Comparison of ENCODE assay signal across 21 mouse cellular contexts in the genomic region with DNA sequence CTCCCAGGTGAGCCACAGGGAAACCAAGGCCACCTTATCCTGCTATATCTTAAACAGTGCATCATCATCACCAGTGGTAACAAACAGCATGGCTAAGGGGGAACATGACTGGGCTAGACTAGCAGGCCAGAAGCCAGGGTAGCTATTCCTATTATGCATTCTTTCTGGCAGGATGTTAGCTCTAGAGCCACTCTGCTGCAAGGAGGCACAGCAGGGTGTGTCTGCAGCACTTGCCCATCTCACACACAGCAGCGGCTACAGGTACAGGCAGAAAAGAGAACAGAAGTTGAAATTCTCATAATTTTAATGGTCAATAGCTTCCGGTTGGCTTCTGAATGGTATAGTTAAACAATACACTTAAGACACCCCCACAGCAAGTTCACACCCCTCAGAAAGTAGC. TPM values are rescaled to one million over a fixed set of nuclear protein-coding genes. Genes with fewer than 3 reads are reported as not detected.
A peak's percentile ranks its signal among the peaks of the same experiment; 100 is the strongest.
DNase-seq lines count a peak whose midpoint lies in the region; ATAC-seq and TF ChIP-seq lines count a peak whose summit lies in the region.
"Had no signal": no experiment of that assay in that cellular context is flagged by ENCODE, and none has a peak within 500 bp of the region (broad histone marks: within the 10 kb centered on the region; RNA-seq: fewer than 3 reads in every experiment).

No protein-coding gene starts in this region.

- WGBS in heart, embryonic 13.5 days = 87% methylated on average over 2 of the region's 2 CpGs
- WGBS in midbrain, embryonic 11.5 days = 97% methylated on average over 2 of the region's 2 CpGs
- 89% methylated on average over 2 of the region's 2 CpGs for WGBS in midbrain, postnatal 0 days

- no peak overlapping the region for H3K4me2 ChIP-seq in heart, embryonic 13.5 days
- H3K4me2 ChIP-seq in midbrain, embryonic 11.5 days = no peak overlapping the region
- no peak overlapping the region for H3K4me2 ChIP-seq in midbrain, postnatal 0 days (ENCODE audit: low read depth, low read length, poor library complexity, severe bottlenecking)
- H3K4me2 ChIP-seq: heart, embryonic 15.5 days; hindbrain, embryonic 12.5 days had no signal

- DNase-seq in gastrocnemius, adult 2 months = no peak
- no peak for DNase-seq in gastrocnemius, postnatal 25 days
- DNase-seq in heart, postnatal 14 days = no peak
- DNase-seq in midbrain, embryonic 11.5 days (ENCODE audit: low spot score, missing footprints) = peak; percentile 49
- no peak for DNase-seq in midbrain, postnatal 0 days (ENCODE audit: low spot score)
- no peak for DNase-seq in layer of hippocampus, postnatal 14 days (ENCODE audit: low spot score in 2 of 2)
- DNase-seq: cerebellum, adult 11-12 months; kidney, adult 8-10 months had no signal

- TF ChIP-seq CTCF in gastrocnemius, adult 2 months (IDR thresholded peaks at IDR 0.05) = no peak
- no peak for TF ChIP-seq CTCF in midbrain, postnatal 0 days (IDR thresholded peaks at IDR 0.05)
- no peak for TF ChIP-seq CTCF in embryonic fibroblast, embryonic 13.5 days (IDR thresholded peaks at IDR 0.05; ENCODE audit: borderline replicate concordance, insufficient read depth, low read length)

- no peak overlapping the region for H3K9ac ChIP-seq in heart, embryonic 13.5 days
- H3K9ac ChIP-seq in midbrain, embryonic 11.5 days (ENCODE audit: low read length) = no peak overlapping the region
- H3K9ac ChIP-seq in midbrain, postnatal 0 days (replicated peaks; ENCODE audit: low read length, poor library complexity, severe bottlenecking) = no peak overlapping the region
- H3K9ac ChIP-seq: hindbrain, embryonic 12.5 days had no signal

- ATAC-seq in heart, embryonic 13.5 days (ENCODE audit: extremely low read depth, insufficient number of reproducible peaks, low FRiP score, low TSS enrichment) = no peak
- ATAC-seq in midbrain, embryonic 11.5 days (ENCODE audit: low FRiP score) = no peak
- no peak for ATAC-seq in midbrain, postnatal 0 days (ENCODE audit: low FRiP score)
- ATAC-seq: activated CD4-positive, CD25-positive, alpha-beta regulatory T cell, adult 4 months; forebrain, embryonic 14.5 days; hindbrain, embryonic 16.5 days; inflammation-experienced regulatory T-cells, adult 6 months; intestine, postnatal 0 days had no signal

- H3K4me1 ChIP-seq in heart, embryonic 13.5 days = peaks cover 69% of the 10 kb centered on the region
- H3K4me1 ChIP-seq in midbrain, embryonic 11.5 days (ENCODE audit: control insufficient read depth, insufficient read depth, low read length) = no peaks in the 10 kb centered on the region
- no peaks in the 10 kb centered on the region for H3K4me1 ChIP-seq in midbrain, postnatal 0 days (ENCODE audit: insufficient read depth, low read length)
- H3K4me1 ChIP-seq in embryonic fibroblast, embryonic 13.5 days (ENCODE audit: control insufficient read depth, insufficient read depth, low read length) = peaks cover 4% of the 10 kb centered on the region
- H3K4me1 ChIP-seq: embryonic facial prominence, embryonic 10.5 days; forebrain, embryonic 10.5 days had no signal

- H3K27me3 ChIP-seq in heart, embryonic 13.5 days (replicated peaks) = no peaks in the 10 kb centered on the region
- H3K27me3 ChIP-seq in midbrain, embryonic 11.5 days (ENCODE audit: control insufficient read depth, insufficient read depth, low read length) = no peaks in the 10 kb centered on the region
- no peaks in the 10 kb centered on the region for H3K27me3 ChIP-seq in midbrain, postnatal 0 days (ENCODE audit: insufficient read depth, low read length)
- H3K27me3 ChIP-seq: heart, embryonic 15.5 days; hindbrain, embryonic 12.5 days had no signal

- peaks cover 71% of the 10 kb centered on the region for H3K36me3 ChIP-seq in heart, embryonic 13.5 days
- H3K36me3 ChIP-seq in midbrain, embryonic 11.5 days (ENCODE audit: control insufficient read depth, insufficient read depth, low read length) = peaks cover 20% of the 10 kb centered on the region
- H3K36me3 ChIP-seq in midbrain, postnatal 0 days (ENCODE audit: insufficient read depth, low read length) = peaks cover 29% of the 10 kb centered on the region

- H3K4me3 ChIP-seq in gastrocnemius, adult 2 months = 0 out of 2 replicates have a peak overlapping the region, but pooled peaks have one; percentile 11
- no peak overlapping the region for H3K4me3 ChIP-seq in heart, embryonic 13.5 days
- no peak overlapping the region for H3K4me3 ChIP-seq in midbrain, embryonic 11.5 days (ENCODE audit: low read depth, low read length)
- no peak overlapping the region for H3K4me3 ChIP-seq in midbrain, postnatal 0 days (ENCODE audit: low read depth, low read length)
- no peak overlapping the region for H3K4me3 ChIP-seq in embryonic fibroblast, embryonic 13.5 days (ENCODE audit: insufficient read depth, low read length)
- H3K4me3 ChIP-seq: embryonic facial prominence, embryonic 10.5 days; erythroblast, embryonic 14.5 days; forebrain, embryonic 10.5 days; heart, embryonic 15.5 days; hindbrain, embryonic 12.5 days had no signal

- peak overlapping the region; percentile 73 for H3K27ac ChIP-seq in gastrocnemius, adult 2 months
- peak overlapping the region; percentile 65; the same call in 1 of the 2 replicates for H3K27ac ChIP-seq in heart, embryonic 13.5 days (replicated peaks)
- no peak overlapping the region for H3K27ac ChIP-seq in midbrain, embryonic 11.5 days (ENCODE audit: low read depth, low read length)
- H3K27ac ChIP-seq in midbrain, postnatal 0 days (ENCODE audit: low read depth, low read length) = no peak overlapping the region
- H3K27ac ChIP-seq in embryonic fibroblast, embryonic 13.5 days (ENCODE audit: insufficient read depth, low read length) = peak overlapping the region; percentile 68; the same call in 1 of the 2 replicates
- H3K27ac ChIP-seq: embryonic facial prominence, embryonic 10.5 days; forebrain, embryonic 10.5 days; hindbrain, embryonic 12.5 days had no signal

- intact Hi-C loops in gastrocnemius, adult 2 months (cut with DNase I) = no loop called here
- intact Hi-C loops in heart, postnatal 14 days (cut with DNase I) = no loop called here

- no peaks in the 10 kb centered on the region for H3K9me3 ChIP-seq in heart, embryonic 13.5 days
- H3K9me3 ChIP-seq in midbrain, embryonic 11.5 days (ENCODE audit: control insufficient read depth, low read length) = no peaks in the 10 kb centered on the region
- H3K9me3 ChIP-seq in midbrain, postnatal 0 days (ENCODE audit: low read length) = no peaks in the 10 kb centered on the region
- H3K9me3 ChIP-seq: embryonic facial prominence, embryonic 10.5 days; forebrain, embryonic 10.5 days; G1E; heart, embryonic 15.5 days; hindbrain, embryonic 12.5 days had no signal

- no peak for TF ChIP-seq POLR2A in embryonic fibroblast, embryonic 13.5 days (IDR thresholded peaks at IDR 0.05; ENCODE audit: low read depth, low read length)

RNA-seq across cellular contexts. Expression of a gene that starts 14.9 kb away (rescaled TPM):
- total RNA-seq in gastrocnemius, adult 2 months (2021) = 10 to 100 TPM; 41.4 to 41.6 TPM
- 10 to 100 TPM; 34.0 TPM for total RNA-seq in gastrocnemius, postnatal 25 days (2021)
- 60.6 and 68.6 TPM in 2 replicates for polyA plus RNA-seq in heart, embryonic 13.5 days (2015; fragmentation: Nextera tagmentation; extraction: Ambion mirVana)
- 10 to 100 TPM; 30.0 to 33.3 TPM for total RNA-seq in heart, postnatal 14 days (2021)
- polyA plus RNA-seq in midbrain, embryonic 11.5 days (2014; fragmentation: Nextera tagmentation; extraction: Ambion mirVana) = 60.2 and 67.2 TPM in 2 replicates
- total RNA-seq in midbrain, postnatal 0 days (2014; rRNA removed) = 47.1 and 53.4 TPM in 2 replicates
- polyA plus RNA-seq in midbrain, postnatal 0 days (2015; fragmentation: Nextera tagmentation; extraction: Ambion mirVana) = 52.0 and 55.5 TPM in 2 replicates
- 31.9 and 34.2 TPM in 2 replicates for polyA plus RNA-seq in embryonic fibroblast, embryonic 13.5 days (2011; ENCODE audit: insufficient read length, low read depth, missing spikeins)
- total RNA-seq in layer of hippocampus, postnatal 14 days (2021) = 10 to 100 TPM; 24.7 to 25.7 TPM

RNA-seq across cellular contexts. Expression of a gene that starts 33.7 kb away (rescaled TPM):
- total RNA-seq in gastrocnemius, adult 2 months (2021) = 10 to 100 TPM; 20.8 to 23.0 TPM
- total RNA-seq in gastrocnemius, postnatal 25 days (2021) = 10 to 100 TPM; 19.1 to 22.0 TPM
- 30.9 and 35.9 TPM in 2 replicates for polyA plus RNA-seq in heart, embryonic 13.5 days (2015; fragmentation: Nextera tagmentation; extraction: Ambion mirVana)
- 10 to 100 TPM; 20.6 to 20.7 TPM for total RNA-seq in heart, postnatal 14 days (2021)
- 25.9 and 27.2 TPM in 2 replicates for polyA plus RNA-seq in midbrain, embryonic 11.5 days (2014; fragmentation: Nextera tagmentation; extraction: Ambion mirVana)
- 22.3 and 24.3 TPM in 2 replicates for total RNA-seq in midbrain, postnatal 0 days (2014; rRNA removed)
- polyA plus RNA-seq in midbrain, postnatal 0 days (2015; fragmentation: Nextera tagmentation; extraction: Ambion mirVana) = 33.2 and 34.5 TPM in 2 replicates
- polyA plus RNA-seq in embryonic fibroblast, embryonic 13.5 days (2011; ENCODE audit: insufficient read length, low read depth, missing spikeins) = 19.8 and 21.8 TPM in 2 replicates
- 10 to 100 TPM; 27.3 to 31.4 TPM for total RNA-seq in layer of hippocampus, postnatal 14 days (2021)

RNA-seq across cellular contexts. Expression of a gene that starts 50.4 kb away (rescaled TPM):
- total RNA-seq in gastrocnemius, adult 2 months (2021) = 10 to 100 TPM in 1 of 2 experiments, 1 to 10 TPM in 1; 8.6 to 10.4 TPM
- 10 to 100 TPM in 1 of 2 experiments, 1 to 10 TPM in 1; 9.5 to 10.3 TPM for total RNA-seq in gastrocnemius, postnatal 25 days (2021)
- polyA plus RNA-seq in heart, embryonic 13.5 days (2015; fragmentation: Nextera tagmentation; extraction: Ambion mirVana) = 19.8 and 23.4 TPM in 2 replicates
- 10 to 100 TPM; 14.5 to 17.4 TPM for total RNA-seq in heart, postnatal 14 days (2021)
- polyA plus RNA-seq in midbrain, embryonic 11.5 days (2014; fragmentation: Nextera tagmentation; extraction: Ambion mirVana) = 18.3 and 24.3 TPM in 2 replicates
- 28.7 and 33.5 TPM in 2 replicates for total RNA-seq in midbrain, postnatal 0 days (2014; rRNA removed)
- 14.5 and 15.9 TPM in 2 replicates for polyA plus RNA-seq in midbrain, postnatal 0 days (2015; fragmentation: Nextera tagmentation; extraction: Ambion mirVana)
- 11.7 and 15.1 TPM in 2 replicates for polyA plus RNA-seq in embryonic fibroblast, embryonic 13.5 days (2011; ENCODE audit: insufficient read length, low read depth, missing spikeins)
- total RNA-seq in layer of hippocampus, postnatal 14 days (2021) = 10 to 100 TPM; 12.6 to 13.0 TPM

RNA-seq across cellular contexts. Expression of a gene that starts 52.6 kb away (rescaled TPM):
- total RNA-seq in gastrocnemius, adult 2 months (2021) = 10 to 100 TPM in 1 of 2 experiments, 1 to 10 TPM in 1; 8.3 to 10.0 TPM
- 10 to 100 TPM in 1 of 2 experiments, 1 to 10 TPM in 1; 9.1 to 12.2 TPM for total RNA-seq in gastrocnemius, postnatal 25 days (2021)
- polyA plus RNA-seq in heart, embryonic 13.5 days (2015; fragmentation: Nextera tagmentation; extraction: Ambion mirVana) = 40.4 and 42.8 TPM in 2 replicates
- 10 to 100 TPM in 1 of 2 experiments, 1 to 10 TPM in 1; 8.1 to 11.1 TPM for total RNA-seq in heart, postnatal 14 days (2021)
- 46.2 and 51.7 TPM in 2 replicates for polyA plus RNA-seq in midbrain, embryonic 11.5 days (2014; fragmentation: Nextera tagmentation; extraction: Ambion mirVana)
- 5.6 and 6.5 TPM in 2 replicates for total RNA-seq in midbrain, postnatal 0 days (2014; rRNA removed)
- polyA plus RNA-seq in midbrain, postnatal 0 days (2015; fragmentation: Nextera tagmentation; extraction: Ambion mirVana) = 3.1 and 3.7 TPM in 2 replicates
- 12.9 and 14.9 TPM in 2 replicates for polyA plus RNA-seq in embryonic fibroblast, embryonic 13.5 days (2011; ENCODE audit: insufficient read length, low read depth, missing spikeins)
- 1 to 10 TPM; 4.9 to 6.8 TPM for total RNA-seq in layer of hippocampus, postnatal 14 days (2021)
- polyA plus RNA-seq: erythroblast, embryonic 14.5 days had no signal

Comparison
In these comparisons a context has a peak if more than half of its experiments do, and no peak if none do; other contexts are left out.
1. H3K27ac ChIP-seq: peak in gastrocnemius, adult 2 months (single experiment), heart, embryonic 13.5 days (single experiment) and embryonic fibroblast, embryonic 13.5 days (single experiment); none in midbrain, embryonic 11.5 days (single experiment) and midbrain, postnatal 0 days (single experiment).